Mouse (Mus musculus) liver, embryonic 18 days (tissue): ENCODE measurements around the gene Olfr1307. TPM values are rescaled to one million over a fixed set of nuclear protein-coding genes. Genes with fewer than 3 reads are reported as not detected.

Source experiments
- polyA plus RNA-seq: library from polyadenylated mRNA; depleted of rRNA; stranded (reverse); fragments of >200 nt; gene quantifications from 2 replicates; pipeline ENCODE4 v1.2.3, GENCODE M21; 2012; rRNA removed

Olfr1307 gene
- not detected in 2 replicates for polyA plus RNA-seq

DNA sequence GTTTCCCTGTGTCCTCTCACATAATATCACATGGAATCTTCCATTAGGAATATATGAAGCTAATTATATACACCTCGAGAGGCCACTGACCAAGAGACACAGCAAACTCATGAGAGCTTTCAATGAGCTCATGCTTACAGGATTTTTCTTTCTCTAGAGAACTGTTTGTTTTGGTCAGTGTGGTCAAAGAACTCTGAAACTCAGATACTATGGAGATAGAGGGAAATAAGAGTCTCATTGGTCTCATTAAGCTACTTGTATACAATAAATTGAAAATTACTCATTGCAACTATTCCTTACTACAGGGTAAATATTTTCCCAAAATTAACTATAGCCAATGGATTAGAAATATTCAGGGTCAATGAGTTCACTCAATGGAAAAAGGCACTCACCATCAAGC is at the start of gene Olfr1307:
Gene Olfr1307, minus strand, starts transcription at position 101 of the 400 bp plus-strand sequence.

DNA sequence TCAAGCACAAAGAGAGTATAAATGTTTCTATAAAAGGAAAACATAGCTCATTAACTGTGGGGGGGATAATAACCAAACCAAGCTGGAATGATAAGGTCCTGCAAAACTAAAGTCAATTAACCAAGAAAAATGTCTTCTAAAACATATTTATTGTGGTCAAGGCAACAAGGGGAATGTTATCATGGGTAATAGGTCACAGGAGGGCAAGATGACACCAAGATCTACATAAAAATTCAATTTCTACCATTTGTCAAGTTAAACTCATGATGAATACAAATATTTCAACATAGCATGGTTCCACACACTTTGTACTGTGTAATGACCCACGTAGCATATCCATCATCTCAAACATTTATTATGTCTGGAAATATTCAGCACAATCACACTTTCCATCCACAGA is 40.9 kb upstream of the Olfr1307 start, which contains the start of gene Olfr1309:
Gene Olfr1309, minus strand, starts transcription at position 101 of the 400 bp plus-strand sequence.

GRCm38 (mm10) chr2:111964844-111965243 is 15.6 kb upstream of the Olfr1307 start, which contains the start of gene Olfr1308:
Gene Olfr1308 (minus strand): TSS chr2:111964944.

DNA sequence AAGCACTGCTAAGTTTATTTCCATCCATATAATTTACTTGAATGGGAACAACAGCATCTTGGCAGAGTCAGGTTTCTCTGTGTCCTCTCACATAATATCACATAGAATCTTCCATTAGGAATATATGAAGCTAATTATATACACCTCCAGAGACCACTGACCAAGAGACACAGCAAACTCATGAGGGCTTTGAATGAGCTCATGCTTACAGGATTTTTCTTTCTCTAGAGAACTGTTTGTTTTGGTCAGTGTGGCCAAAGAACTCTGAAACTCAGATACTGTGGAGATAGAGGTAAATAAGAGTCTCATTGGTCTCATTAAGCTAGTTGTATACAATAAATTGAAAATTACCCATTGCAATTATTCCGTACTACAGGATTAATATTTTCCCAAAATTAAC is 33.1 kb downstream of the Olfr1307 start, which contains the start of gene Olfr1306:
Gene Olfr1306, minus strand, starts transcription at position 101 of the 400 bp plus-strand sequence.

Other genes with a start within 250 kb of the Olfr1307 start
- not detected in 2 replicates for gene Olfr1301, start 198.4 kb downstream of the Olfr1307 start, polyA plus RNA-seq
- gene Olfr1302, start 172.0 kb downstream of the Olfr1307 start, polyA plus RNA-seq = not detected in 2 replicates
- not detected in 2 replicates for gene Olfr1303, start 129.1 kb downstream of the Olfr1307 start, polyA plus RNA-seq
- gene Olfr1305, start 72.3 kb downstream of the Olfr1307 start, polyA plus RNA-seq = not detected in 2 replicates
- not detected in 2 replicates for gene Olfr1306, start 33.2 kb downstream of the Olfr1307 start, polyA plus RNA-seq
- gene Olfr1308, start 15.5 kb upstream of the Olfr1307 start, polyA plus RNA-seq = not detected in 2 replicates
- gene Olfr1309, start 40.8 kb upstream of the Olfr1307 start, polyA plus RNA-seq = not detected in 2 replicates
- gene Olfr1310, start 63.3 kb upstream of the Olfr1307 start, polyA plus RNA-seq = not detected in 2 replicates
- gene Olfr1311, start 75.0 kb upstream of the Olfr1307 start, polyA plus RNA-seq = not detected in 2 replicates
- not detected in 2 replicates for gene Olfr1312, start 100.8 kb upstream of the Olfr1307 start, polyA plus RNA-seq
- not detected in 2 replicates for gene Olfr1313, start 128.4 kb upstream of the Olfr1307 start, polyA plus RNA-seq
- gene Olfr1314, start 147.3 kb upstream of the Olfr1307 start, polyA plus RNA-seq = not detected in 2 replicates
- not detected in 2 replicates for gene Olfr1315-ps1, start 166.0 kb upstream of the Olfr1307 start, polyA plus RNA-seq
- gene Olfr1316, start 185.5 kb upstream of the Olfr1307 start, polyA plus RNA-seq = not detected in 2 replicates
- not detected in 2 replicates for gene Olfr1317, start 190.9 kb upstream of the Olfr1307 start, polyA plus RNA-seq
- gene Olfr1318, start 204.8 kb upstream of the Olfr1307 start, polyA plus RNA-seq = not detected in 2 replicates